Mouse (Mus musculus) MEL (cell line): Measurements from ENCODE around the gene Sipa1l3.

Experiments
- BHLHE40 ChIP-seq: IDR thresholded peaks from 2 replicates; pipeline ENCODE4 v1.6.1; 2012; ENCODE audit warnings: low read depth, mild to moderate bottlenecking, inconsistent platforms, low read length, improper control_type of control experiment, borderline replicate concordance
- CHD1 ChIP-seq: IDR thresholded peaks from 2 replicates; pipeline ENCODE4 v1.6.1; 2012; ENCODE audit warnings: low read depth, mild to moderate bottlenecking, inconsistent platforms, low read length, improper control_type of control experiment
- CTCF ChIP-seq, 3 experiments: IDR thresholded peaks in 2 of 3; conservative IDR thresholded peaks in 1 of 3; 2 replicates each; pipeline ENCODE4 v1.5.1; 2011 to 2012; ENCODE audit warnings: low read length in 3 of 3, low read depth in 2 of 3, mild to moderate bottlenecking in 2 of 3, improper control_type of control experiment in 1 of 3, inconsistent platforms in 1 of 3, mixed read lengths in 1 of 3, moderate library complexity in 1 of 3; ENCODE audit not compliant: control insufficient read depth in 1 of 3, insufficient read depth in 1 of 3, poor library complexity in 1 of 3, severe bottlenecking in 1 of 3
- ETS1 ChIP-seq: IDR thresholded peaks from 2 replicates; pipeline ENCODE4 v1.6.1; 2012; ENCODE audit warnings: low read depth, mild to moderate bottlenecking, inconsistent platforms, low read length, improper control_type of control experiment, moderate library complexity
- MAX ChIP-seq: IDR thresholded peaks from 2 replicates; pipeline ENCODE4 v1.6.1; 2011; ENCODE audit warnings: low read length, improper control_type of control experiment
- NELFE ChIP-seq: IDR thresholded peaks from 2 replicates; pipeline ENCODE4 v1.6.1; 2011; ENCODE audit warnings: low read depth, low read length, improper control_type of control experiment
- POLR2A ChIP-seq, 2 experiments: IDR thresholded peaks; 2 replicates each; pipeline ENCODE4 v1.6.1; 2011 to 2012; ENCODE audit warnings: low read length in 2 of 2, mild to moderate bottlenecking in 2 of 2, control low read depth in 1 of 2, improper control_type of control experiment in 1 of 2, low read depth in 1 of 2, moderate library complexity in 1 of 2; ENCODE audit not compliant: control insufficient read depth in 1 of 2, insufficient read depth in 1 of 2, poor library complexity in 1 of 2
- TCF12 ChIP-seq: IDR thresholded peaks from 2 replicates; pipeline ENCODE4 v1.6.1; 2014; ENCODE audit warnings: low read depth, mild to moderate bottlenecking, inconsistent platforms, low read length, improper control_type of control experiment, moderate library complexity

DNA sequence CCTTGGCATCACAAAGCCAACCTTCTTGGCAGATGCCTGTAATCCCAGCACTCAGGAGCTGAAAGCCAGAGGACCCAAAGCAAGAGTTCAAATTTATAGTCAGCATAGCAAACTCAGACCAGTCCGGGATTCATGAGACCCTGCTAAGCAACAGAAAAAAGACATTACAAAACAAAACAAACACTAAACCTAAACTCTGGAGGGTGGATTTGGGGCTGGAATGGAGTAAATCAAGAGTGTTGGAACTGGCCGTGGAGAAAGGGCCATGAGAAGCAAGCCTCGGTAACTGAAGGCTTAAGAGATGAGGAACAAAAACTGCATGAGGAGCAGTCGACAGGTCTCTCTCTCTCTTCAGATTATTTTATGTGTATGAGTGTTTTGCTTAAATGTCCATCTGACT is 234.6 kb downstream of the Sipa1l3 start:
- no peak for TF ChIP-seq CTCF (IDR thresholded peaks at IDR 0.05 in 2 of 3, conservative IDR thresholded peaks at IDR 0.05 in 1 of 3; ENCODE audit: control insufficient read depth in 1 of 3, insufficient read depth in 1 of 3, low read depth in 2 of 3, low read length in 3 of 3, poor library complexity in 1 of 3, severe bottlenecking in 1 of 3)
- no peak for TF ChIP-seq CHD1
- TF ChIP-seq NELFE, result no peak
- no peak for TF ChIP-seq TCF12
- TF ChIP-seq BHLHE40, result no peak
- no peak for TF ChIP-seq POLR2A (IDR thresholded peaks at IDR 0.05; ENCODE audit: control insufficient read depth in 1 of 2, insufficient read depth in 1 of 2, low read depth in 1 of 2, low read length in 2 of 2, poor library complexity in 1 of 2)
- TF ChIP-seq MAX, result no peak
- no peak for TF ChIP-seq ETS1
